Comparison of ENCODE assay signal across 9 mouse cellular contexts in the genomic region with DNA sequence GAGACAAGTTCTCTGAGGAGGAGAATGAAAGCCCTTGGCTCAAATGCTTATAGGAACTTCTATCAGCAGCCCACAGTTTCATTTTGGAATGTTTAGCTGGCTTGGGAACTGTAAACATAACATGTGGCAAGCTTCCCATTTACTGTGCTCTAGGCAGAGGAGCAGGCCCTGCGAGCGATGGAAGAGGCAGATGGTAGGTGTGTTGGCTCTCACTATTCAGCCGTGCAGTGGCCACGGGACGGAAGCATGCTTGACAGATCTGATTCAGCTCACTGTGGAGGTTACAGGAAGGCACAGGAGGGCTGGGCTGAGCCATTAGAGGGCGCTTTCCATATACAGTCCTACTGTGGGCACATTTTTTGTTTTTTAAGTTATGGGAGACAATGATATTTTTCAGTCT.
DNase-seq lines count a peak whose midpoint lies in the region; ATAC-seq and TF ChIP-seq lines count a peak whose summit lies in the region.
"Had no signal": no experiment of that assay in that cellular context is flagged by ENCODE, and none has a peak within 500 bp of the region (broad histone marks: within the 10 kb centered on the region; RNA-seq: fewer than 3 reads in every experiment).

No protein-coding gene starts in this region.

- TF ChIP-seq POLR2A in bone marrow, adult 2 months (IDR thresholded peaks at IDR 0.05; ENCODE audit: borderline replicate concordance, control insufficient read depth, low read depth, low read length), result no peak

- DNase-seq in layer of hippocampus, adult 18-20 months (ENCODE audit: low spot score in 2 of 2), result peak; percentile 47 to 67
- DNase-seq in layer of hippocampus, postnatal 25 days (ENCODE audit: extremely low spot score in 1 of 2, low spot score in 1 of 2), result no peak
- peak; percentile 49 for DNase-seq in lung, postnatal 0 days (ENCODE audit: low spot score)
- DNase-seq in heart, adult 8-10 months (ENCODE audit: low spot score), result no peak
- no peak for DNase-seq in urinary bladder, adult 2 months (ENCODE audit: low spot score)
- no peak for DNase-seq in adrenal gland, postnatal 36 days

- H3K9me3 ChIP-seq in lung, postnatal 0 days (ENCODE audit: low read length), result no peaks in the 10 kb centered on the region
- H3K9me3 ChIP-seq: G1E had no signal

- H3K9ac ChIP-seq in lung, postnatal 0 days (replicated peaks; ENCODE audit: low read depth), result no peak overlapping the region

- no peak for TF ChIP-seq EP300 in lung, postnatal 0 days (IDR thresholded peaks at IDR 0.05)

- H3K27me3 ChIP-seq in lung, postnatal 0 days (replicated peaks; ENCODE audit: insufficient read depth, low read length), result no peaks in the 10 kb centered on the region

- no peak overlapping the region for H3K4me2 ChIP-seq in lung, postnatal 0 days (replicated peaks; ENCODE audit: low read depth, low read length)

- H3K27ac ChIP-seq in bone marrow, adult 2 months (ENCODE audit: control insufficient read depth, insufficient read depth, low read depth, low read length, poor library complexity), result no peak overlapping the region
- no peak overlapping the region for H3K27ac ChIP-seq in lung, postnatal 0 days (ENCODE audit: low read length)

- no peaks in the 10 kb centered on the region for H3K4me1 ChIP-seq in bone marrow, adult 2 months (ENCODE audit: control insufficient read depth, insufficient read depth, low read length)
- H3K4me1 ChIP-seq in lung, postnatal 0 days (ENCODE audit: insufficient read depth, low read depth, low read length), result no peaks in the 10 kb centered on the region

- no peaks in the 10 kb centered on the region for H3K36me3 ChIP-seq in lung, postnatal 0 days (ENCODE audit: insufficient read depth, low read length)

- no peak overlapping the region for H3K4me3 ChIP-seq in bone marrow, adult 2 months (replicated peaks; ENCODE audit: control insufficient read depth, low read depth, low read length)
- no peak overlapping the region for H3K4me3 ChIP-seq in lung, postnatal 0 days (ENCODE audit: low read depth, low read length)

- ATAC-seq in granulocyte monocyte progenitor cell, adult 5-6 weeks (replicated peaks; ENCODE audit: poor library complexity, severe bottlenecking), result peak; percentile 37; the same call in 1 of the 2 replicates
- no peak for ATAC-seq in lung, postnatal 0 days

- WGBS in bone marrow, adult 2 months, result 27% methylated on average over 6 of the region's 6 CpGs
- WGBS in lung, postnatal 0 days, result 48% methylated on average over 6 of the region's 6 CpGs

- peak; percentile 32; the same call in 1 of the 2 replicates for TF ChIP-seq CTCF in bone marrow, adult 2 months (IDR thresholded peaks at IDR 0.05; ENCODE audit: control insufficient read depth, insufficient read depth, low read length)
- peak; percentile 21 for TF ChIP-seq CTCF in lung, postnatal 0 days (IDR thresholded peaks at IDR 0.05)

Comparison
In these comparisons a context has a peak if more than half of its experiments do, and no peak if none do; other contexts are left out.
1. DNase-seq: peak in layer of hippocampus, adult 18-20 months (2 of 2) and lung, postnatal 0 days (single experiment); none in layer of hippocampus, postnatal 25 days (0 of 2), heart, adult 8-10 months (single experiment), urinary bladder, adult 2 months (single experiment) and adrenal gland, postnatal 36 days (0 of 2).